Mouse (Mus musculus) gastrocnemius, postnatal 14 days (tissue): Measurements from ENCODE around the gene Brd1. TPM values are rescaled to one million over a fixed set of nuclear protein-coding genes. Genes with fewer than 3 reads are reported as not detected.

ENCODE experiments used
- DNase-seq: peaks from one replicate; pipeline ENCODE4 v3.0.0; 2021; ENCODE audit warnings: mixed read lengths
- intact Hi-C: fragments of 180-260 bp; cut with DNase I; formaldehyde crosslinking; loops from one replicate; pipeline ENCODE4 v1.15.1; 2025; ENCODE audit warnings: low total_unique reads
- total RNA-seq, 2 experiments: library from RNA; stranded (reverse); gene quantifications; 2 replicates each; pipeline ENCODE4 v1.2.3; 2021

Gene Brd1
- total RNA-seq, 2 experiments from 2014 or later, result 21.3 to 22.6 TPM

- no peak for DNase-seq
Measured at GRCm38 (mm10) chr15:88697586-88697985, 36.4 kb downstream of the Brd1 start.

GRCm38 (mm10) chr15:88696055-88696454, 38.0 kb downstream of the Brd1 start:
- intact Hi-C loops, result no loop called here
- no peak for DNase-seq

More at GRCm38 (mm10) chr15:88697586-88697985, 36.4 kb downstream of the Brd1 start:
- intact Hi-C loops, result no loop called here

- no peak for DNase-seq
- intact Hi-C loops, result no loop called here
Measured at GRCm38 (mm10) chr15:88694033-88694432, 40.0 kb downstream of the Brd1 start.

GRCm38 (mm10) chr15:88692720-88693119, 41.3 kb downstream of the Brd1 start:
- DNase-seq, result no peak
- intact Hi-C loops, result no loop called here

GRCm38 (mm10) chr15:88691129-88691528, 42.9 kb downstream of the Brd1 start:
- intact Hi-C loops, result no loop called here
- DNase-seq, result no peak

- intact Hi-C loops, result no loop called here
- DNase-seq, result no peak
Measured at GRCm38 (mm10) chr15:88688120-88688519, 45.9 kb downstream of the Brd1 start.

- intact Hi-C loops, result no loop called here
- no peak for DNase-seq
Measured at GRCm38 (mm10) chr15:88686725-88687124, 47.3 kb downstream of the Brd1 start.

- DNase-seq, result no peak
- intact Hi-C loops, result no loop called here
Measured at GRCm38 (mm10) chr15:88684039-88684438, 50.0 kb downstream of the Brd1 start.

- DNase-seq, result no peak
- intact Hi-C loops, result no loop called here
Measured at GRCm38 (mm10) chr15:88680931-88681330, 53.1 kb downstream of the Brd1 start.

GRCm38 (mm10) chr15:88677568-88677967, 56.5 kb downstream of the Brd1 start:
- intact Hi-C loops, result no loop called here
- no peak for DNase-seq

- intact Hi-C loops, result no loop called here
- DNase-seq, result no peak
Measured at GRCm38 (mm10) chr15:88675998-88676397, 58.0 kb downstream of the Brd1 start.

GRCm38 (mm10) chr15:88668693-88669092, 65.3 kb downstream of the Brd1 start:
- no peak for DNase-seq
- intact Hi-C loops, result no loop called here

- DNase-seq, result no peak
- intact Hi-C loops, result no loop called here
Measured at GRCm38 (mm10) chr15:88667653-88668052, 66.4 kb downstream of the Brd1 start.

- no peak for DNase-seq
- intact Hi-C loops, result no loop called here
Measured at GRCm38 (mm10) chr15:88665846-88666245, 68.2 kb downstream of the Brd1 start.

- intact Hi-C loops, result no loop called here
- DNase-seq, result no peak
Measured at GRCm38 (mm10) chr15:88663041-88663440, 71.0 kb downstream of the Brd1 start.

- DNase-seq, result peak; percentile 20
- intact Hi-C loops, result no loop called here
Measured at GRCm38 (mm10) chr15:88662111-88662850, 71.8 kb downstream of the Brd1 start.

GRCm38 (mm10) chr15:88661654-88662053, 72.4 kb downstream of the Brd1 start:
- intact Hi-C loops, result no loop called here
- DNase-seq, result no peak

- no peak for DNase-seq
- intact Hi-C loops, result no loop called here
Measured at GRCm38 (mm10) chr15:88652006-88652405, 82.0 kb downstream of the Brd1 start.

GRCm38 (mm10) chr15:88651019-88651418, 83.0 kb downstream of the Brd1 start:
- intact Hi-C loops, result no loop called here
- DNase-seq, result peak; percentile 27
